Mouse (Mus musculus): ENCODE measurements at regions not wholly inside any gene's neighbourhood (a gene's known extent, or its start where the extent isn't known, plus 50 kb on each side); places are given as distances from the start of the nearest gene placed in this dataset.

DNA sequence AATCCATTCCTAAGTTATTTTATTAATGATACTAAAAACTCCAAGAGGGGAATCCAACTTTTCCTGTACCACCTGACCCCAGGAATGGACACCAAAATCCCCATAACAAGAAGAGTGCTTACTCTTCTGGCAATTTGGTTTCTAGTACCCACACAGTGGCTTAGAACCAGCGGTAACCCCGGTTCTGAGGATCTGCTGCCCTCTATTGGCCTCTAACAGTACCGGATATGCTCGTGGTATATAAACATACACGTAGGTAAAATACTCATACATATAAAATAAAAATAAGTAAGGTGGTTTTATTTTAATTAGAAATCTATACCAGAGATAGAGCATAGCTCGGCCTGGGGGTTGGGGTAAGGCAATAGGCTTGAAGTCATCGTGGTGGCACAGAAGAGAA, 58.0 kb upstream of the Hs6st1 start:
- TF ChIP-seq CTCF (IDR thresholded peaks at IDR 0.05; ENCODE audit: low read depth, low read length) (no peak), POLR2A (IDR thresholded peaks at IDR 0.05; ENCODE audit: insufficient read depth, low read length) (no peak)

All from ES-Bruce4 (cell line).